In the genomic region with DNA sequence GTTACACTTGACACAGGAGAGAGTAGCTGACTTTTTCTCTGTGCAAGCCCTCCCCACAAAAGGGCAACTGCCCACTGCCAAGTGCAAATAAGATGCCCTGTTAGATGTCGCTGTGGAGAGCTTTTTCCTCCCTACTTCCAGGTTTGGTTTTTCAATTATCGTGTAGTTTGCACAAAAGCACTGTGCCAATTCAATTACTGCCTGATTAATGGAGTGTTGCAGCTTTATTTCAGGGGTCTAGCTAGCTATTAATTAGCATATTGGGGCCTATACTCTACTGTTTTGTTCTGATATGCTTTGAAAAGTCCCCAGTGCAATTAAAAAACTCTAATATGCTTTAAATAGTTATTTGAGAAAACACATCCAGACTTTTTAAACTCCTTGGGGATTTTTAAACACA, we compare ENCODE assay signal across 16 mouse cellular contexts.
A peak's percentile ranks its signal among the peaks of the same experiment; 100 is the strongest.
DNase-seq lines count a peak whose midpoint lies in the region; ATAC-seq and TF ChIP-seq lines count a peak whose summit lies in the region.
"Had no signal": no experiment of that assay in that cellular context is flagged by ENCODE, and none has a peak within 500 bp of the region (broad histone marks: within the 10 kb centered on the region; RNA-seq: fewer than 3 reads in every experiment).

No protein-coding gene starts in this region.

- H3K4me3 ChIP-seq in forebrain, embryonic 14.5 days (ENCODE audit: low read depth, low read length) = no peak overlapping the region
- H3K4me3 ChIP-seq in forebrain, embryonic 15.5 days = no peak overlapping the region
- no peak overlapping the region for H3K4me3 ChIP-seq in kidney, postnatal 0 days (replicated peaks; ENCODE audit: low read depth, low read length)
- H3K4me3 ChIP-seq in kidney, adult 2 months (ENCODE audit: insufficient read depth, low read depth, low read length) = no peak overlapping the region
- no peak overlapping the region for H3K4me3 ChIP-seq in lung, postnatal 0 days (ENCODE audit: low read depth, low read length)
- H3K4me3 ChIP-seq: embryonic facial prominence, embryonic 10.5 days; embryonic facial prominence, embryonic 12.5 days had no signal

- no peak for TF ChIP-seq POLR2A in kidney, adult 2 months (IDR thresholded peaks at IDR 0.05; ENCODE audit: low read depth, low read length)
- no peak for TF ChIP-seq POLR2A in brain, embryonic 14.5 days (IDR thresholded peaks at IDR 0.05; ENCODE audit: borderline replicate concordance, extremely low read depth, insufficient read depth, insufficient read length, poor library complexity, severe bottlenecking)

- TF ChIP-seq EP300 in lung, postnatal 0 days (IDR thresholded peaks at IDR 0.05) = no peak

- WGBS in forebrain, embryonic 14.5 days = 15% methylated on average over 2 of the region's 2 CpGs
- WGBS in forebrain, embryonic 15.5 days = 8% methylated on average over 2 of the region's 2 CpGs
- WGBS in kidney, postnatal 0 days = 35% methylated on average over 2 of the region's 2 CpGs
- 33% methylated on average over 2 of the region's 2 CpGs for WGBS in kidney, adult 2 months
- WGBS in lung, postnatal 0 days = 60% methylated on average over 2 of the region's 2 CpGs

- H3K27ac ChIP-seq in forebrain, embryonic 14.5 days (ENCODE audit: low read depth, low read length) = no peak overlapping the region
- H3K27ac ChIP-seq in forebrain, embryonic 15.5 days (replicated peaks) = no peak overlapping the region
- H3K27ac ChIP-seq in kidney, postnatal 0 days = no peak overlapping the region
- H3K27ac ChIP-seq in kidney, adult 2 months (ENCODE audit: insufficient read depth, low read depth, low read length) = no peak overlapping the region
- no peak overlapping the region for H3K27ac ChIP-seq in lung, postnatal 0 days (ENCODE audit: low read length)
- H3K27ac ChIP-seq: embryonic facial prominence, embryonic 10.5 days; embryonic facial prominence, embryonic 12.5 days had no signal

- H3K4me2 ChIP-seq in forebrain, embryonic 14.5 days (ENCODE audit: low read length) = no peak overlapping the region
- no peak overlapping the region for H3K4me2 ChIP-seq in forebrain, embryonic 15.5 days (replicated peaks)
- H3K4me2 ChIP-seq in kidney, postnatal 0 days (ENCODE audit: low read length) = no peak overlapping the region
- H3K4me2 ChIP-seq in lung, postnatal 0 days (replicated peaks; ENCODE audit: low read depth, low read length) = no peak overlapping the region
- H3K4me2 ChIP-seq: embryonic facial prominence, embryonic 12.5 days had no signal

- peaks cover 4% of the 10 kb centered on the region for H3K4me1 ChIP-seq in forebrain, embryonic 14.5 days (ENCODE audit: control insufficient read depth, insufficient read depth, low read length)
- peaks cover 4% of the 10 kb centered on the region; the same call in 1 of the 2 replicates for H3K4me1 ChIP-seq in forebrain, embryonic 15.5 days
- H3K4me1 ChIP-seq in kidney, postnatal 0 days (replicated peaks; ENCODE audit: insufficient read depth, low read length) = no peaks in the 10 kb centered on the region
- no peaks in the 10 kb centered on the region for H3K4me1 ChIP-seq in kidney, adult 2 months (ENCODE audit: control insufficient read depth, insufficient read depth, low read length)
- no peaks in the 10 kb centered on the region for H3K4me1 ChIP-seq in lung, postnatal 0 days (ENCODE audit: insufficient read depth, low read depth, low read length)
- H3K4me1 ChIP-seq: embryonic facial prominence, embryonic 10.5 days; embryonic facial prominence, embryonic 12.5 days had no signal

- TF ChIP-seq CTCF in kidney, postnatal 0 days (IDR thresholded peaks at IDR 0.05; ENCODE audit: low read depth) = peak; percentile 4; the same call in 1 of the 2 replicates
- TF ChIP-seq CTCF in kidney, adult 2 months (conservative IDR thresholded peaks at IDR 0.05; ENCODE audit: insufficient read depth, insufficient read length, low read depth, low read length) = no peak
- TF ChIP-seq CTCF in brain, embryonic 14.5 days (IDR thresholded peaks at IDR 0.05; ENCODE audit: borderline replicate concordance, extremely low read depth, insufficient read depth, insufficient read length) = no peak
- no peak for TF ChIP-seq CTCF in lung, postnatal 0 days (IDR thresholded peaks at IDR 0.05)

- H3K27me3 ChIP-seq in forebrain, embryonic 14.5 days (replicated peaks; ENCODE audit: control insufficient read depth, insufficient read depth, low read length) = no peaks in the 10 kb centered on the region
- no peaks in the 10 kb centered on the region for H3K27me3 ChIP-seq in forebrain, embryonic 15.5 days
- H3K27me3 ChIP-seq in kidney, postnatal 0 days (ENCODE audit: insufficient read depth, low read length) = no peaks in the 10 kb centered on the region
- no peaks in the 10 kb centered on the region for H3K27me3 ChIP-seq in kidney, adult 2 months (replicated peaks; ENCODE audit: control insufficient read depth, insufficient read depth, low read length)
- H3K27me3 ChIP-seq in lung, postnatal 0 days (replicated peaks; ENCODE audit: insufficient read depth, low read length) = no peaks in the 10 kb centered on the region
- H3K27me3 ChIP-seq: embryonic facial prominence, embryonic 12.5 days had no signal

- no peaks in the 10 kb centered on the region for H3K36me3 ChIP-seq in forebrain, embryonic 14.5 days (ENCODE audit: control insufficient read depth, insufficient read depth, low read length)
- H3K36me3 ChIP-seq in forebrain, embryonic 15.5 days = no peaks in the 10 kb centered on the region
- no peaks in the 10 kb centered on the region for H3K36me3 ChIP-seq in kidney, postnatal 0 days (ENCODE audit: insufficient read depth, low read length)
- H3K36me3 ChIP-seq in kidney, adult 2 months (ENCODE audit: control insufficient read depth, insufficient read depth, low read length) = no peaks in the 10 kb centered on the region
- H3K36me3 ChIP-seq in lung, postnatal 0 days (ENCODE audit: insufficient read depth, low read length) = no peaks in the 10 kb centered on the region
- H3K36me3 ChIP-seq: embryonic facial prominence, embryonic 10.5 days; embryonic facial prominence, embryonic 12.5 days had no signal

- H3K9me3 ChIP-seq in forebrain, embryonic 14.5 days (replicated peaks; ENCODE audit: control insufficient read depth, low read length) = no peaks in the 10 kb centered on the region
- no peaks in the 10 kb centered on the region for H3K9me3 ChIP-seq in forebrain, embryonic 15.5 days
- no peaks in the 10 kb centered on the region for H3K9me3 ChIP-seq in kidney, postnatal 0 days (replicated peaks; ENCODE audit: low read length)
- H3K9me3 ChIP-seq in lung, postnatal 0 days (ENCODE audit: low read length) = no peaks in the 10 kb centered on the region
- H3K9me3 ChIP-seq: embryonic facial prominence, embryonic 10.5 days had no signal

- peak; percentile 74 for DNase-seq in forebrain, embryonic 14.5 days (ENCODE audit: low spot score)
- peak; percentile 13 for DNase-seq in kidney, postnatal 0 days (ENCODE audit: low spot score)
- DNase-seq in kidney, adult 2 months = no peak
- DNase-seq in brain, embryonic 14.5 days (ENCODE audit: low read depth) = peak; percentile 79
- no peak for DNase-seq in lung, postnatal 0 days (ENCODE audit: low spot score)
- DNase-seq: adrenal gland, adult 2 months; adrenal gland, postnatal 10 days; adrenal gland, postnatal 25 days; cerebellum, adult 11-12 months; cerebellum, adult 2 months; cerebellum, adult 9-10 months; cerebellum, postnatal 25 days; forebrain, postnatal 0 days had no signal

- H3K9ac ChIP-seq in forebrain, embryonic 14.5 days (ENCODE audit: low read length) = no peak overlapping the region
- H3K9ac ChIP-seq in forebrain, embryonic 15.5 days (replicated peaks) = no peak overlapping the region
- H3K9ac ChIP-seq in kidney, postnatal 0 days (ENCODE audit: low read depth, low read length) = no peak overlapping the region
- no peak overlapping the region for H3K9ac ChIP-seq in lung, postnatal 0 days (replicated peaks; ENCODE audit: low read depth)
- H3K9ac ChIP-seq: embryonic facial prominence, embryonic 12.5 days; forebrain, postnatal 0 days had no signal

- ATAC-seq in forebrain, embryonic 14.5 days = no peak
- ATAC-seq in forebrain, embryonic 15.5 days (replicated peaks) = no peak
- ATAC-seq in kidney, postnatal 0 days (replicated peaks; ENCODE audit: low FRiP score, low read depth) = no peak
- no peak for ATAC-seq in lung, postnatal 0 days
- ATAC-seq: forebrain, postnatal 0 days had no signal

Comparison
In these comparisons a context has a peak if more than half of its experiments do, and no peak if none do; other contexts are left out.
1. DNase-seq: peak in forebrain, embryonic 14.5 days (single experiment), kidney, postnatal 0 days (single experiment) and brain, embryonic 14.5 days (single experiment); none in kidney, adult 2 months (single experiment) and lung, postnatal 0 days (single experiment).